Mouse (Mus musculus) neural tube, embryonic 10.5 days (tissue): ENCODE data around the gene Ank2.

Source experiments
- DNase-seq: peaks from one replicate; pipeline ENCODE4 v3.0.0-alpha.2; 2017; ENCODE audit warnings: low spot score; ENCODE audit errors: extremely low spot score

Ank2 gene

GRCm38 (mm10) chr3:127059671-127060070 lies 439.5 kb downstream of the Ank2 start:
- DNase-seq = no peak

GRCm38 (mm10) chr3:127041288-127041687 lies 457.9 kb downstream of the Ank2 start:
- no peak for DNase-seq

- no peak for DNase-seq
These were observed 460.6 kb downstream of the Ank2 start for GRCm38 (mm10) chr3:127038570-127038969.

GRCm38 (mm10) chr3:127036118-127036517 lies 463.0 kb downstream of the Ank2 start:
- DNase-seq = no peak

- DNase-seq = no peak
These were observed 463.6 kb downstream of the Ank2 start for GRCm38 (mm10) chr3:127035540-127035939.

GRCm38 (mm10) chr3:127034983-127035382 lies 464.2 kb downstream of the Ank2 start:
- DNase-seq = no peak

GRCm38 (mm10) chr3:127023992-127024391 lies 475.2 kb downstream of the Ank2 start:
- no peak for DNase-seq

- no peak for DNase-seq
These were observed 479.0 kb downstream of the Ank2 start for GRCm38 (mm10) chr3:127020167-127020566.

GRCm38 (mm10) chr3:127019728-127020127 lies 479.4 kb downstream of the Ank2 start:
- DNase-seq = no peak

GRCm38 (mm10) chr3:127019109-127019508 lies 480.0 kb downstream of the Ank2 start:
- no peak for DNase-seq

GRCm38 (mm10) chr3:127017523-127017922 lies 481.6 kb downstream of the Ank2 start:
- DNase-seq = no peak

GRCm38 (mm10) chr3:127015596-127015995 lies 483.6 kb downstream of the Ank2 start:
- DNase-seq = no peak

- no peak for DNase-seq
These were observed 484.0 kb downstream of the Ank2 start for GRCm38 (mm10) chr3:127015175-127015574.

- DNase-seq = no peak
These were observed 485.2 kb downstream of the Ank2 start for GRCm38 (mm10) chr3:127013976-127014375.

GRCm38 (mm10) chr3:127012525-127012924 lies 486.6 kb downstream of the Ank2 start:
- DNase-seq = no peak

- DNase-seq = no peak
These were observed 493.1 kb downstream of the Ank2 start for GRCm38 (mm10) chr3:127005898-127006673.

- no peak for DNase-seq
These were observed 494.1 kb downstream of the Ank2 start for GRCm38 (mm10) chr3:127004860-127005633.

- DNase-seq = no peak
These were observed 495.2 kb downstream of the Ank2 start for GRCm38 (mm10) chr3:127003946-127004345.

- DNase-seq = peak; percentile 37
These were observed 500.4 kb downstream of the Ank2 start for GRCm38 (mm10) chr3:126998742-126999112.

GRCm38 (mm10) chr3:126998008-126998741 lies 501.0 kb downstream of the Ank2 start:
- DNase-seq = peak; percentile 57

- no peak for DNase-seq
These were observed 501.7 kb downstream of the Ank2 start for GRCm38 (mm10) chr3:126997391-126998007.
